Mouse (Mus musculus): ENCODE measurements around the gene Rnh1. TPM values are rescaled to one million over a fixed set of nuclear protein-coding genes. Genes with fewer than 3 reads are reported as not detected.

The Rnh1 gene
- polyA plus RNA-seq (2016; fragmentation: Nextera tagmentation; extraction: Ambion mirVana), result 47.2 and 49.7 TPM in 2 replicates

- Histone ChIP-seq H3K36me3 (replicated peaks) (no peaks in the 10 kb centered on the region), H3K4me1 (peaks cover 22% of the 10 kb centered on the region), H3K9ac (peak within 1 kb of the TSS; percentile 69), H3K27me3 (0 out of 2 replicates have a peak, but pooled peaks cover 7% of the 10 kb centered on the region), H3K4me3 (replicated peaks) (peak within 1 kb of the TSS; percentile 54), H3K4me2 (peak within 1 kb of the TSS; percentile 62), H3K9me3 (no peaks in the 10 kb centered on the region), H3K27ac (peak within 1 kb of the TSS; percentile 93)
- 3% methylated on average over 55 of the region's 55 CpGs for WGBS
- peak; percentile 98 for ATAC-seq (ENCODE audit: low FRiP score)
Observed at GRCm38 (mm10) chr7:141172116-141173006, at the start of gene Rnh1. Gene Rnh1, minus strand, starts transcription at chr7:141172857.

- H3K9ac ChIP-seq, result peak overlapping the region; percentile 34; the same call in 1 of the 2 replicates
- peak overlapping the region; percentile 85 for H3K4me2 ChIP-seq
- no peaks in the 10 kb centered on the region for H3K9me3 ChIP-seq
- H3K36me3 ChIP-seq (replicated peaks), result peaks cover 25% of the 10 kb centered on the region
- WGBS, result 11% methylated on average over 8 of the region's 8 CpGs
- peak overlapping the region; percentile 46 for H3K4me3 ChIP-seq (replicated peaks)
- H3K4me1 ChIP-seq, result peaks cover 27% of the 10 kb centered on the region
- peak overlapping the region; percentile 86 for H3K27ac ChIP-seq
- no peaks in the 10 kb centered on the region for H3K27me3 ChIP-seq
- ATAC-seq (ENCODE audit: low FRiP score), result no peak
Observed at GRCm38 (mm10) chr7:141222126-141222467, 49.4 kb upstream of the Rnh1 start.

GRCm38 (mm10) chr7:141221249-141222125 is 48.8 kb upstream of the Rnh1 start:
- H3K4me2 ChIP-seq, result peak overlapping the region; percentile 85
- ATAC-seq (ENCODE audit: low FRiP score), result peak; percentile 97
- 1% methylated on average over 44 of the region's 44 CpGs for WGBS
- H3K9me3 ChIP-seq, result no peaks in the 10 kb centered on the region
- H3K36me3 ChIP-seq (replicated peaks), result peaks cover 25% of the 10 kb centered on the region
- H3K27me3 ChIP-seq, result no peaks in the 10 kb centered on the region
- H3K4me1 ChIP-seq, result peaks cover 33% of the 10 kb centered on the region
- peak overlapping the region; percentile 86 for H3K27ac ChIP-seq
- H3K9ac ChIP-seq, result peak overlapping the region; percentile 67
- H3K4me3 ChIP-seq (replicated peaks), result peak overlapping the region; percentile 46

DNA sequence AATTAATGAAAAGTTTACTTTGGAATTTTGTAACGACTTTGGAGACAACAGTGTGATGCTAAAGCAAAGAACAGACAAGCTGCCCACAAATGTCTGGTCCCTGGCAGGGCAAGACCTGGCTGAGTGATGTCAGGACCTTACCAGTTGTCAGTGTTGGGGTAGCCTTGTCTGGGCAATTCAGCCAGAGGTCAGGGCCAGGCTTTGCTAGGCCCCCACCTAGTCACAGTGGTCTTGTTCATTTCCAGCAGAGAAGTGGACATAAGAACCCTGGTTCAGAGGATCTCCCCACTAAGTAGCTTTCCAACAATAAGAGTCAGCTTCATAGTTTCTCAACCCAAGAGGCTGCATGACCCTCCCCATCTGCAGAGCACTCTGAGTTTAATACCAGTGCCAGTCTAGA is 47.7 kb upstream of the Rnh1 start:
- Histone ChIP-seq H3K4me2 (peak overlapping the region; percentile 85), H3K27ac (no peak overlapping the region), H3K4me3 (replicated peaks) (no peak overlapping the region), H3K27me3 (no peaks in the 10 kb centered on the region), H3K36me3 (replicated peaks) (peaks cover 25% of the 10 kb centered on the region), H3K9ac (0 out of 2 replicates have a peak overlapping the region, but pooled peaks have one; percentile 67), H3K9me3 (no peaks in the 10 kb centered on the region), H3K4me1 (peaks cover 39% of the 10 kb centered on the region)
- WGBS, result 80% methylated on average over 1 of the region's 1 CpGs
- ATAC-seq (ENCODE audit: low FRiP score), result no peak

- no peak for ATAC-seq (ENCODE audit: low FRiP score)
- no peaks in the 10 kb centered on the region for H3K9me3 ChIP-seq
- peaks cover 25% of the 10 kb centered on the region for H3K36me3 ChIP-seq (replicated peaks)
- no peaks in the 10 kb centered on the region for H3K27me3 ChIP-seq
- H3K4me1 ChIP-seq, result peaks cover 45% of the 10 kb centered on the region
- WGBS, result 93% methylated on average over 1 of the region's 1 CpGs
- no peak overlapping the region for H3K9ac ChIP-seq
- no peak overlapping the region for H3K4me3 ChIP-seq (replicated peaks)
- H3K4me2 ChIP-seq, result no peak overlapping the region
- peak overlapping the region; percentile 31; the same call in 1 of the 2 replicates for H3K27ac ChIP-seq
Observed at GRCm38 (mm10) chr7:141219558-141220099, 47.0 kb upstream of the Rnh1 start.

DNA sequence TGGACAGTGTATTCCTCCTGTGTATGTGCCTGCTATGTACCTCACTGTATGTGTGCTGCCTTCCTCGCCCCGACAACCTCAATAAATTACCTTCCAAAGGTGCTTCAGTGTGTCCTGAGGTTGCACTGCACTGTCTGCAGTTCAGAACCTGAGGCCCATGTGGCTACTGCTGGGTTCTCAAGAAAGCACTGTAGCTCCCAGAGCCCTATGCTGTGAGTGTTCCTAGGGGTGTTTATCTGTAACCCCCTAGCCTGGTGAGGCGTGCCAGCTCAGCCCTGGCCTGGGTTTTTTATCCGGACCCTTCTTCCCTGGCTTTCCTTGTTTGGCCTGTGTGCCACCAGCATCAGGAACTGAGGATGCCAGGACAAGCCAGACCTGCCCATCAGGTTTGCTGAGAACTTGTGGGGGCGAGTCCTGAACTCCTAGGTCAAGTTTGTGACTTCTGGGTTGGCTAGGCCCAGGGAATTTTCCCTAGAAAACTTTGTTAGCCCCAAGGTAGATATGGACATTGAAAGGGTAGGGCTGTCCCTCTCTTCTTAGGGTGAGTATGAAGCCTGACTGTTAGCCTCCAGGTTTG is 46.0 kb upstream of the Rnh1 start:
- peaks cover 50% of the 10 kb centered on the region for H3K4me1 ChIP-seq
- peaks cover 25% of the 10 kb centered on the region for H3K36me3 ChIP-seq (replicated peaks)
- WGBS, result 91% methylated on average over 5 of the region's 5 CpGs
- H3K27me3 ChIP-seq, result no peaks in the 10 kb centered on the region
- H3K4me3 ChIP-seq (replicated peaks), result no peak overlapping the region
- H3K9ac ChIP-seq, result no peak overlapping the region
- H3K9me3 ChIP-seq, result no peaks in the 10 kb centered on the region
- no peak overlapping the region for H3K27ac ChIP-seq
- ATAC-seq (ENCODE audit: low FRiP score), result no peak
- H3K4me2 ChIP-seq, result no peak overlapping the region

- Histone ChIP-seq H3K27ac (no peak overlapping the region), H3K4me2 (no peak overlapping the region), H3K4me3 (replicated peaks) (no peak overlapping the region), H3K9ac (no peak overlapping the region; the same call in 1 of the 2 replicates), H3K27me3 (no peaks in the 10 kb centered on the region), H3K4me1 (peaks cover 50% of the 10 kb centered on the region), H3K36me3 (replicated peaks) (peaks cover 25% of the 10 kb centered on the region), H3K9me3 (no peaks in the 10 kb centered on the region)
- 86% methylated on average over 3 of the region's 3 CpGs for WGBS
- ATAC-seq (ENCODE audit: low FRiP score), result no peak
Observed at GRCm38 (mm10) chr7:141218141-141218540, 45.5 kb upstream of the Rnh1 start.

- 0 out of 2 replicates have a peak overlapping the region, but pooled peaks have one; percentile 69 for H3K4me3 ChIP-seq (replicated peaks)
- ATAC-seq (ENCODE audit: low FRiP score), result no peak
- H3K36me3 ChIP-seq (replicated peaks), result peaks cover 25% of the 10 kb centered on the region
- no peaks in the 10 kb centered on the region for H3K27me3 ChIP-seq
- no peaks in the 10 kb centered on the region for H3K9me3 ChIP-seq
- no peak overlapping the region for H3K27ac ChIP-seq
- 0 out of 2 replicates have a peak overlapping the region, but pooled peaks have one; percentile 75 for H3K9ac ChIP-seq
- WGBS, result 93% methylated on average over 17 of the region's 17 CpGs
- peaks cover 46% of the 10 kb centered on the region for H3K4me1 ChIP-seq
- no peak overlapping the region; the same call in 1 of the 2 replicates for H3K4me2 ChIP-seq
Observed at GRCm38 (mm10) chr7:141217343-141218013, 44.8 kb upstream of the Rnh1 start.

DNA sequence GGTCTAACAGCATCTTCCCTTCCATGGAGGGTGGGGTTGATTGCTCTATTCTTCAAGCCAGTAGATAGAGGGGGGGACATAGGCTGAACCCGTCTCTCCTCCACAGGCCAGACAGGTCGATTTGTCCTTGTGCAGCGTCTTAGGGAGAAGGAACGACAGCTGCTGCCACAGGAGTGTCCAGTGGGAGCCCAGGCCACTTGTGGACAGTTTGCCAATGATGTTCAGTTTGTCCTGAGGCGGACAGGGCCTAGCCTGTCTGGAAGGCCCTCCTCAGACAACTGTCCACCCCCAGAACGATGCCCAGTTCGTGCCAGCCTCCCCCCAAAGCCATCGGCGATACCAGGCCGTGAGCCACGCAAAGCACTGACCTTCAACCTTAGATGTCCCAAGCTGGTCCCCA is 44.2 kb upstream of the Rnh1 start:
- Histone ChIP-seq H3K36me3 (replicated peaks) (peaks cover 25% of the 10 kb centered on the region), H3K4me3 (replicated peaks) (peak overlapping the region; percentile 69; the same call in 1 of the 2 replicates), H3K4me1 (peaks cover 40% of the 10 kb centered on the region), H3K9ac (peak overlapping the region; percentile 75; the same call in 1 of the 2 replicates), H3K4me2 (peak overlapping the region; percentile 96), H3K27ac (no peak overlapping the region), H3K27me3 (no peaks in the 10 kb centered on the region), H3K9me3 (no peaks in the 10 kb centered on the region)
- WGBS, result 89% methylated on average over 11 of the region's 11 CpGs
- ATAC-seq (ENCODE audit: low FRiP score), result no peak

DNA sequence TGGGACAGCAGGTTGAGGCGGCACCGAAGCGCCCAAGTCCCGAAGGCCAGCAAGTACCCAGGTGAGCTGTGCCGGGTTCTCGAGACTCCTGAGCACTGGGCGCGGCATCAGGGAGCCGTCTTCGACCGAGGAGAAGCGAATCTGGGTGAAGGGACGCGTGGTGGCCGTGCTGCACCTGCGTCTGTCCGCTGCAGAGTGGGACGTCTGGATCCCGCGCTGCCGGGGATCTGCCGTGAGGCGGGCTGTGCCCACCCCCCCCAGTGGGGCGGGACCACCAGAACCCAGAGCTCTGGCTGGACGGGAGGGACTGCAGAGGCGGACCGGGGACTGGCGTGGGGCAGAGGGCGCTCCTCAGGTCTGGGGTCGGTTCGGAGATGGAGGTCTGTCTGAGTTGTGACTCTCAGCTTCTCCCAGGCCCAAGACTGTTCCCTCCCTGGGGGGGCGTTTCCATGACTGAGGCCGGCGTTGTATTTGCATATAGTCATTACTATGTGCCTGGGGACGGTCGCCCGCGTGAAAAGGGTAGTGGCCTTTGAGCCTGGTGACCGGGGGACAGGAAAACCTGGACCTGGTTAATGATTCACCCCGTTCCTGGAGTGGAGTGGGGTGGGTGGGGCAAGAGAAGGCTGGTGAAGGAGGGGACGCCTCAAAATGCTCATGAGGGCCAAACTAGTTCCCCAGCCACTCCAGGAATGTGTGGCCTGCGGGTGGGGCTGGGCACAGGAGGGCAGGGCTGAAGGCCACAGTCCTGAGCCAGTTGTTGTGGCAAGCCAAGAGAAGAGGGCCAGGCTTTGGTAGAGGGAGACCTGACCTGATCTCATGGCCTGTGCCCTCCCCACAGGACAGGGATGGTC is 43.5 kb upstream of the Rnh1 start:
- Histone ChIP-seq H3K4me2 (peak overlapping the region; percentile 96), H3K9ac (peak overlapping the region; percentile 75), H3K27me3 (no peaks in the 10 kb centered on the region), H3K27ac (peak overlapping the region; percentile 95), H3K9me3 (no peaks in the 10 kb centered on the region), H3K4me3 (replicated peaks) (peak overlapping the region; percentile 69), H3K36me3 (replicated peaks) (peaks cover 25% of the 10 kb centered on the region), H3K4me1 (peaks cover 35% of the 10 kb centered on the region)
- WGBS, result 1% methylated on average over 42 of the region's 42 CpGs
- peak; percentile 67; the same call in 1 of the 2 replicates for ATAC-seq (ENCODE audit: low FRiP score)
